Mouse (Mus musculus): ENCODE measurements at regions not wholly inside any gene's neighbourhood (a gene's known extent, or its start where the extent isn't known, plus 50 kb on each side); places are given as distances from the start of the nearest gene placed in this dataset.

GRCm38 (mm10) chr11:42067788-42068187, 67.1 kb upstream of the Gabrg2 start:
- WGBS: 7% methylated on average over 5 of the region's 5 CpGs
- no peak for ATAC-seq (ENCODE audit: low FRiP score, low TSS enrichment)

DNA sequence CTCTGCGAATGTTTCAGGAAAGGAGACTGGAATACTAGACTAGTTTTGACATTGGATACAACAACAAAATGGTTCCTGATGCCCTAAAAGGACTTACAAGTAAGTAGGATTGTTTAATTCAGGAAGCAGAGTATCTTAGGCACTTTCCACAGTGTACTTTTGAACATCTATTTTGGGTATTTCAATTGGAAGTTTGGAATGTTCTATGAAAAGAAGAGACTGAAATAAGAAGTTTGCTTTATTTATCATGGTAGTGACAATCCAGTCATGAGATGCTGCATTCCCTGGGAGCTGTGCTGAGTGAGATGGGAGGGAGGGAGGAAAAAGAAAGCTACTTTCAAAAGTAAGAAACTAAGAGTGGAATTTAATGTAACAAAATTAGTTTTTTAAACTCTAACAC, 50.9 kb upstream of the Gabrg2 start:
- 91% methylated on average over 1 of the region's 1 CpGs for WGBS
- ATAC-seq (ENCODE audit: low FRiP score, low TSS enrichment): no peak

More at GRCm38 (mm10) chr11:42067788-42068187, 67.1 kb upstream of the Gabrg2 start:
- Histone ChIP-seq H3K9me3 (ENCODE audit: low read length) (no peaks in the 10 kb centered on the region), H3K4me3 (ENCODE audit: low read length) (no peak overlapping the region), H3K36me3 (ENCODE audit: insufficient read depth, low read length) (no peaks in the 10 kb centered on the region), H3K27ac (ENCODE audit: low read length) (no peak overlapping the region), H3K4me1 (ENCODE audit: insufficient read depth, low read length) (no peaks in the 10 kb centered on the region), H3K9ac (replicated peaks; ENCODE audit: low read length) (no peak overlapping the region), H3K27me3 (ENCODE audit: insufficient read depth, low read length) (no peaks in the 10 kb centered on the region), H3K4me2 (replicated peaks; ENCODE audit: low read depth, low read length) (peak overlapping the region; percentile 32; the same call in 1 of the 2 replicates)

More for the DNA sequence above, 50.9 kb upstream of the Gabrg2 start:
- Histone ChIP-seq H3K27ac (ENCODE audit: low read length) (no peak overlapping the region), H3K4me3 (ENCODE audit: low read length) (no peak overlapping the region), H3K4me2 (replicated peaks; ENCODE audit: low read depth, low read length) (no peak overlapping the region), H3K9ac (replicated peaks; ENCODE audit: low read length) (no peak overlapping the region), H3K9me3 (ENCODE audit: low read length) (no peaks in the 10 kb centered on the region), H3K27me3 (ENCODE audit: insufficient read depth, low read length) (no peaks in the 10 kb centered on the region), H3K36me3 (ENCODE audit: insufficient read depth, low read length) (no peaks in the 10 kb centered on the region), H3K4me1 (ENCODE audit: insufficient read depth, low read length) (no peaks in the 10 kb centered on the region)
